Mouse (Mus musculus): Measurements from ENCODE around the gene Thumpd3. TPM values are rescaled to one million over a fixed set of nuclear protein-coding genes. Genes with fewer than 3 reads are reported as not detected.
A peak's percentile ranks its signal among the peaks of the same experiment; 100 is the strongest.

Gene Thumpd3
- total and polyA plus RNA-seq, 3 experiments, result 74.8 to 158 (median 89.1) TPM

- peak in 1 of 2 experiments; percentile 28; a peak in 2 of 4 replicates for TF ChIP-seq POLR2A (IDR thresholded peaks at IDR 0.05; ENCODE audit: control insufficient read depth in 1 of 2, insufficient read depth in 1 of 2, low read depth in 1 of 2, low read length in 2 of 2, poor library complexity in 1 of 2)
- TF ChIP-seq TAL1 (IDR thresholded peaks at IDR 0.05; ENCODE audit: low read length), result peak; percentile 81
- peak; percentile 89 for TF ChIP-seq MXI1 (IDR thresholded peaks at IDR 0.05; ENCODE audit: low read depth, low read length)
- no peak; the same call in 1 of the 2 replicates for TF ChIP-seq CHD1 (IDR thresholded peaks at IDR 0.05; ENCODE audit: low read depth, low read length)
Observed at GRCm38 (mm10) chr6:113041215-113041990, 4.6 kb upstream of the Thumpd3 start (continued).

GRCm38 (mm10) chr6:113045575-113045974 lies 450 bp upstream of the Thumpd3 start:
- no peaks in the 10 kb centered on the region for H3K27me3 ChIP-seq (ENCODE audit: control insufficient read depth in 1 of 2, insufficient read depth in 2 of 2, low read length in 2 of 2)
- no peaks in the 10 kb centered on the region for H3K9me3 ChIP-seq (replicated peaks; ENCODE audit: insufficient read depth, low read length)
- H3K36me3 ChIP-seq (ENCODE audit: control insufficient read depth in 1 of 2, insufficient read depth in 2 of 2, low read length in 2 of 2), result peaks cover 8 to 62% of the 10 kb centered on the region in 2 experiments
- peak; percentile 74 for DNase-seq (ENCODE audit: low read depth, low spot score)
- peak overlapping the region; percentile 89 for H3K9ac ChIP-seq (ENCODE audit: control insufficient read depth, low read depth, low read length, poor library complexity, severe bottlenecking)
- TF ChIP-seq CHD1 (IDR thresholded peaks at IDR 0.05; ENCODE audit: low read depth, low read length) (peak; percentile 92; the same call in 1 of the 2 replicates), MYC (IDR thresholded peaks at IDR 0.05; ENCODE audit: low read depth, low read length) (peak; percentile 82), ZC3H11A (IDR thresholded peaks at IDR 0.05; ENCODE audit: low read depth, low read length) (no peak), POLR2AphosphoS5 (IDR thresholded peaks at IDR 0.05; ENCODE audit: borderline replicate concordance, low read depth, low read length) (no peak), MXI1 (IDR thresholded peaks at IDR 0.05; ENCODE audit: low read depth, low read length) (peak; percentile 74; the same call in 1 of the 2 replicates), NRF1 (IDR thresholded peaks at IDR 0.05; ENCODE audit: insufficient read depth, low read depth, low read length, poor library complexity, severe bottlenecking) (no peak), RAD21 (IDR thresholded peaks at IDR 0.05; ENCODE audit: low read depth, low read length) (no peak), USF1 (IDR thresholded peaks at IDR 0.05; ENCODE audit: low read depth, low read length) (peak; percentile 53), POLR2A (IDR thresholded peaks at IDR 0.05; ENCODE audit: control insufficient read depth in 1 of 2, insufficient read depth in 1 of 2, low read depth in 1 of 2, low read length in 2 of 2, poor library complexity in 1 of 2) (peak; percentile 13 to 51; a peak in 3 of 4 replicates)
- H3K27ac ChIP-seq (ENCODE audit: control insufficient read depth, low read depth, low read length), result peak overlapping the region; percentile 97
- H3K4me1 ChIP-seq (ENCODE audit: control insufficient read depth in 1 of 2, insufficient read depth in 2 of 2, low read length in 2 of 2), result peaks cover 25 to 40% of the 10 kb centered on the region in 2 experiments
- peaks cover 36% of the 10 kb centered on the region for H3K79me2 ChIP-seq (ENCODE audit: control insufficient read depth, insufficient read depth, low read length, poor library complexity)
- H3K4me3 ChIP-seq (ENCODE audit: control insufficient read depth in 1 of 2, insufficient read depth in 1 of 2, low read depth in 2 of 2, low read length in 2 of 2), result peak overlapping the region; percentile 74 to 82

GRCm38 (mm10) chr6:113047016-113047746 lies 1.2 kb downstream of the Thumpd3 start:
- Histone ChIP-seq H3K27ac (ENCODE audit: control insufficient read depth, low read depth, low read length) (peak overlapping the region; percentile 97), H3K36me3 (ENCODE audit: control insufficient read depth in 1 of 2, insufficient read depth in 2 of 2, low read length in 2 of 2) (peaks cover 20 to 53% of the 10 kb centered on the region in 2 experiments), H3K27me3 (ENCODE audit: control insufficient read depth in 1 of 2, insufficient read depth in 2 of 2, low read length in 2 of 2) (no peaks in the 10 kb centered on the region), H3K79me2 (ENCODE audit: control insufficient read depth, insufficient read depth, low read length, poor library complexity) (peaks cover 40% of the 10 kb centered on the region), H3K9ac (ENCODE audit: control insufficient read depth, low read depth, low read length, poor library complexity, severe bottlenecking) (peak overlapping the region; percentile 85), H3K4me3 (ENCODE audit: control insufficient read depth in 1 of 2, insufficient read depth in 1 of 2, low read depth in 2 of 2, low read length in 2 of 2) (peak overlapping the region; percentile 73 to 77), H3K9me3 (replicated peaks; ENCODE audit: insufficient read depth, low read length) (no peaks in the 10 kb centered on the region), H3K4me1 (ENCODE audit: control insufficient read depth in 1 of 2, insufficient read depth in 2 of 2, low read length in 2 of 2) (peaks cover 16 to 31% of the 10 kb centered on the region in 2 experiments)
- peak; percentile 73 for DNase-seq (ENCODE audit: low read depth, low spot score)
- TF ChIP-seq TBP (IDR thresholded peaks at IDR 0.05; ENCODE audit: low read depth, low read length) (peak; percentile 61), POLR2AphosphoS2 (IDR thresholded peaks at IDR 0.05; ENCODE audit: low read length) (peak; percentile 20; the same call in 1 of the 2 replicates), E2F4 (IDR thresholded peaks at IDR 0.05; ENCODE audit: borderline replicate concordance, low read depth, low read length) (no peak), RAD21 (IDR thresholded peaks at IDR 0.05; ENCODE audit: low read depth, low read length) (no peak), USF2 (IDR thresholded peaks at IDR 0.05; ENCODE audit: borderline replicate concordance in 1 of 2, insufficient read depth in 1 of 2, low read depth in 1 of 2, low read length in 2 of 2) (no peak), MAX (IDR thresholded peaks at IDR 0.05; ENCODE audit: low read length) (no peak), UBTF (IDR thresholded peaks at IDR 0.05; ENCODE audit: borderline replicate concordance, insufficient read depth, low read depth, low read length) (no peak), BHLHE40 (IDR thresholded peaks at IDR 0.05; ENCODE audit: borderline replicate concordance, low read depth, low read length) (peak; percentile 15; the same call in 1 of the 2 replicates), ELF1 (IDR thresholded peaks at IDR 0.05; ENCODE audit: low read depth, low read length) (no peak), ETS1 (IDR thresholded peaks at IDR 0.05; ENCODE audit: low read depth, low read length) (peak; percentile 12; the same call in 1 of the 2 replicates), MAZ (IDR thresholded peaks at IDR 0.05; ENCODE audit: low read depth, low read length) (no peak), POLR2AphosphoS5 (IDR thresholded peaks at IDR 0.05; ENCODE audit: borderline replicate concordance, low read depth, low read length) (no peak), NRF1 (IDR thresholded peaks at IDR 0.05; ENCODE audit: insufficient read depth, low read depth, low read length, poor library complexity, severe bottlenecking) (no peak), MYC (IDR thresholded peaks at IDR 0.05; ENCODE audit: low read depth, low read length) (0 out of 2 replicates have a peak, but pooled peaks have one; percentile 4), POLR2A (IDR thresholded peaks at IDR 0.05; ENCODE audit: control insufficient read depth in 1 of 2, insufficient read depth in 1 of 2, low read depth in 1 of 2, low read length in 2 of 2, poor library complexity in 1 of 2) (peak; percentile 29 to 71; a peak in 2 of 4 replicates), TCF12 (IDR thresholded peaks at IDR 0.05; ENCODE audit: low read depth, low read length) (peak; percentile 13; the same call in 1 of the 2 replicates), NELFE (IDR thresholded peaks at IDR 0.05; ENCODE audit: low read depth, low read length) (peak; percentile 46; the same call in 1 of the 2 replicates)
